Mouse (Mus musculus) yolk sac, embryonic 10.5 days (tissue): ENCODE measurements around the gene Ryr1.
"Not testable (repeated sequence)": the region's sequence is repeated elsewhere in the genome, so short reads cannot be mapped to it uniquely, and the experiment has no call there.

ENCODE experiments used
- DNase-seq: peaks from one replicate; pipeline ENCODE4 v3.0.0-alpha.2; 2017; ENCODE audit warnings: low spot score

Gene Ryr1

DNA sequence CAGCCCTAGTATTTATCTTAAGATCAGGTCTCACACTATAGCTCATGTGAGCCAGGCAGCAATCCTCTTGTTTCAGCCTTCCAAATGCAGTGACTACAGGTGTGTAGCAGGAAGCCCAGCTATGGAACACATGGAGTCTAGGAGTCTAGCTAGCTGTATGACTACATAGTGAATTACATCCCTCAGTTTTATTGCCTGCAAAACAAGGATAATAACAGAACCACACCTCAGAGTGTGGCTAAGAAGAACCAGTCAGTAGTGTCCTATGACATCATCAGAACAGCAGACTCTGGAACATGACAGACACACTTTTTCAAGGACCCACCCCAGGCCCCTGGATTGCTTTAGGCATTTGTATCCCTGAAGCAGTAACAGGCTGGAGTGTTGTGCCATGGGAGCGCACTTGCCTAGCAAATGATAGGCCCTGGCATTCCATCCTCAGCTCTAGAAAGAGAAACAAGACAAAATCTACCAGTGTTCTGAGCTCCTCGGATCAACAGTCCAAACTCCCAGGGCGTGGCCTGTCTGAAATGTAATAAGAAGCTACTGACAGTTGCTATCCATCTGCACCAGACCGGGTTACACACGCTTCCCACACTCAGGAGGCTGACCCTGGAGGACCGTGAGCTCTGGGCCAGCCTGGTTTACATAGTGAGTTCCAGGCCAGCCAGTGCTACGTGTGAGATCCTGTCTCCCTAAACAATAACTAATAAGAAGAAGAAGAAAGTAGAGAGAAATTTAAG lies 21.8 kb upstream of the Ryr1 start:
- DNase-seq: no peak

DNA sequence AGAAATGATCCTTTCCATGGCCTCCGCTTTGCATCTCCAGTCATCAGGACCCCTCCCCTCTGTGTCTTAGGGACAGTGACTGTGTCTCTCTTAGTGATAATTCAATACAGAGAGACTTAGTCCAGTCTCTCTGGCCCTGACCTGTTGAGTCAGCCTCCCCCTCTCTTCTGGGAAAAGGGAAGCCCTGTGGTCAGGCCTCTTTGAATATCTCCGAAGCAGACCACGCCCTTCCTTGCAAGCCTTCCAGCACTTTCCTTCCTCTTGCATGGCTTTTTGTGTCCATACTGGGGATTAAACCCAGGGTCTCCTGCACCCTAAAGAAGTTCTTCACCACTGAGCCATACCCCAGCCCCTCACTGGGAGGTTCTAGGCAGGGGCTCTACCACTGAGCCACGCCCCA lies 19.0 kb upstream of the Ryr1 start:
- DNase-seq: no peak

DNA sequence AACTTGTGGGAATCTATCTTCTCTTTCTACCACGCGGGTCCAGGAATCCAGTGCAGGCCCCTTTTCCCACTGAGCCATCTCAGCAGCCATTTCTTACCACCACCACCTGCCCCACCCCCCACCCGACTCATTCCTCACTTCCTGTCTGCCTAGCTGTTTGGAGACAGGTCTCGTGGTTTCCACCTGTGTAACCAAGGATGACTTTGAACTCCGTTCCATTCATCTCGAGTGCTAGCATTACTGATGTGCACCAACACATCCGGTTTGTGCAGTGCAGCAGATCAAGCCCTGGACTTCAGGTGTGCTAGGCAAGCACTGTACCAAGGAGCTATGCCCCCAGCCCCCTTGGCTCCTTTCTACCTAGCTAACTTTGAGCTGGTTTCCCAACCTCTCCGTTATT lies 16.4 kb upstream of the Ryr1 start:
- DNase-seq: no peak

DNA sequence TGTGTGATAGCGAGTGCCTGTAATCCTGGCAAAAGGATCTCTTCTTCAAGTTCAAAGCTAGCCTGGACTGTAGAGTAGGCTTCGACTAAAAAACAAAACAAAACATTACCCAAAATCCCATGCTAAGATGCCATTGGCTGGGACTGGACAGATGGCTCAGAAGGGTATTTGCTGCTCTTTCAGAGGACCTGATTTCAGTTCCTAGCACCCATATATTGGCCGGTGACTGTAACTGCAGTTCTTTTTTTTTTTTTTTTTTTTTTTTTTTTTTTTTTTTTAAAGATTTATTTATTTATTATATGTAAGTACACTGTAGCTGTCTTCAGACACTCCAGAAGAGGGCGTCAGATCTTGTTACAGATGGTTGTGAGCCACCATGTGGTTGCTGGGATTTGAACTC lies 14.3 kb upstream of the Ryr1 start:
- DNase-seq: not testable (repeated sequence)

DNA sequence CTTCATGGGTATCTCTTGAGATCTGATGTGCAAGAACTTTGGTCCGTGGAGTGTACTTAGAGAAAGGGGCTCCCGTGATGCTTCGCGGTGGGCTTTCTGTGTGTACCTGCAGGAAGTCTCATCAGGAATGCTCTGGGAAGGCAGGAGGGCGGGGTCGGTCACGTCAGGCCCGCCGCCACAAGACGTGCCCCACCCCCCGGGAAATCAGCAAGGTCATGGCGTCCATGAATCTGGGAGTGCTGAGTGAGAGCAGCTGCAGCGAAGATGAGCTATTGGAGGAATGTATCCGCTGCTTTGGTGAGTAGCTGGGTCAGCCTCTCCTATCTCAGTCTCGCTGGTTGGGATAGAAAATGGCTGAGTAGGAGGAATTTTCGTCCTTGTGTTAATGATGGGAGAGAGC lies 12.4 kb upstream of the Ryr1 start:
- peak; percentile 43 for DNase-seq

DNA sequence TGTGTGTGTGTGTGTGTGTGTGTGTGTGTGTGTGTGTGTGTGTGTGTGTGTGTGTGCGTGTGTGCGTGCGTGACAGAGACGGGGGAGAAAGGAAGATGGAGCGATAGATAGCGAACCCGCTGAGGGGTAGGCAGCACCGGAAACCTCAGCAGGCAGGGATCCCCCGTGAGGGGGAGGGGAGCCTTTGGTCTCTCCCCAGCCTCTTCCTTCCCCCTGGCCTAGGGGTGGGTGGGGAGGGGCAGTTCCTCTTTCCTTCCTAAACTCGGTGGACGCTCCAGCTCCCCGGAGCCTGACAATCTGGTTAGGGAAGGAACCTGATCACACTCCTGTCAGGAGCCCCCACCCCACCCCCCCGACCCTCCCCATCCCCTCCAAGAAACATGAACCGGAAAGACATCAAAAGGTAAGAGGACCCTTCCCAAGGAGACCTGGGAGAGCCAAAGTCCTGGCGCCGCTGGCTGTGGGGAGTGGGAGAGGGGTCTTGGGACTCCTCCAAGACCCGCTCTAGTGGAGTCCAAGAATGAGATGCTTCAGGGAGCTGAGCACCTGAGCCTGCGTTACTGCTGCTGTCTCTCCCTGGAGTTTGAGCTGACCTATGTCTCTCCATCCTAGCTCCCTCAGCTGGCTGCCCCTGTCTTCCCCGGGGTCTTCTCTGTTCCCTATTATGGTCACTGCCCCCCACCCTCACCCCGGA lies 9.9 kb upstream of the Ryr1 start, which contains the start of gene Rasgrp4:
Gene Rasgrp4 (plus strand): TSS at position 159 of the 694 bp plus-strand sequence.
- DNase-seq: no peak

DNA sequence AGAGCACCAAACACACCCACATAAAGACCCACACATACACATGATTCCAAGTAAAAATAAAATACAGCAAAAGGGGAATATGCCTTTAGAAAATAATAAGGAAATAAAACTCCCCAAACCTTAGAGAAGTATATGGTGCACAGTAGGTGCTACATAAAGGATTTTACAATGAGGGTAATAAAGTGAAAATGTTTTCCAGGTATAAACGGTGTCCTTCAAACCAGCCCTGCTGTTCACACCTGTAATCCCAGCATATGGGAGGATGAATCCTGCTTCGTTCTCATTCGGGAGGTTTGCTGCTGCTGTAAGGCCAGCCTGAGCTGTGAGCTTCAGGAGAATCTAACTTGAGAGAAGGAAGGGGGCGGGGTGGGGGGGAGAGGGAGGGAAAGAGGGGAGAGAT lies 9.3 kb upstream of the Ryr1 start:
- DNase-seq: no peak

DNA sequence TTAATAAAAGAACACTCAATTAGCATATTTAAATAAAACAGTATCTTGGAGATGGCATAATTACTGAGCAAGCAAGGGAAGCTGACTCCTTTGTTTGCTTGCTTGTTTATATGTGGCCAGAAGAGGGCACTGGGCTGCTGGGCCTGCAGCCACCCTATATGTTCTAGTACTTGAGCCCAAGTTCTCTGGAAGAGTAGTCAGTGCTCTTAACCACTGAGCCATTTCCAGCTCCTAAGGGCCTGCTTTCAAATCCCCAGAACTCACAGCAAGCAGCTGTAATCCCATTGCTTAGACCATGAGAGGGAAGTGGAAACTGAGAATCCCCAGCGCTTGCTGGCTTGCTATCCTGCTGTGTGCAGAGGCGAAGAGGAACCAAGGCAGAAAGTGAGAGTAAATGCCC lies 3.7 kb upstream of the Ryr1 start:
- DNase-seq: no peak

DNA sequence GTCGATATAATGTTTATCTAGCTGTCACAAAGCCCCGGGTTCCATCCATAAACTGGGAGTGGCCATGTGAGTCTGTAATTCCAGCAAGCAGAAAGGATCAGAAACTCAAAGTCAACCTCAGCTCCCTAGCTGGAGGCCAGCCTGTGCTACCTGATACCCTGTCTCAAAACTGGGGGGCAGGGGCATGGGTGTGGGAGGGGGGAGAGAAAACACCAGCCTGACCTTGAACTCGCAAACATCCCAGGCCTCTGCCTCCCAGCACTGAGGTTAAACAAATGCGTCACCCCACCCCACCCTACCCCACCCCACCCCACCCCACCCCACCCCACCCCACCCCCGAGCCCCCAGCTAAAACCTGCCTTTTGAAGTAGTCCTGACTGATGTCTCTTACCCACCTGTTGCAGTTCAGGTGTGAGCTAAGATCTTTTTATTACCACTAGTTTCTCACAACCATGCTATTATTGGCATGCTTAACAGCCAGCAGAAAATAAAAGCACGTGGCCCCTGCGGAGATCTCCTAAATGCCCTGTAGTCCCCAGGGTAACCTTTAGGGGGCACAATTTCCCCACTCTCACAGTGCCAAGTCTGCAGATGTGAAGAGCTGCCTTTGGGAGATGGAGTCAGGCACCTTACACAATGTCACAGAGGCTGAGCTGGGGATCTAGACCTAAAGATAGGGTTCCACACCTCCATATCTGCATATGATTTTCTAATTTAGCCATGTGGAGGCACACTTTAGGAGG lies 1.4 kb upstream of the Ryr1 start:
- DNase-seq: peak; percentile 25

DNA sequence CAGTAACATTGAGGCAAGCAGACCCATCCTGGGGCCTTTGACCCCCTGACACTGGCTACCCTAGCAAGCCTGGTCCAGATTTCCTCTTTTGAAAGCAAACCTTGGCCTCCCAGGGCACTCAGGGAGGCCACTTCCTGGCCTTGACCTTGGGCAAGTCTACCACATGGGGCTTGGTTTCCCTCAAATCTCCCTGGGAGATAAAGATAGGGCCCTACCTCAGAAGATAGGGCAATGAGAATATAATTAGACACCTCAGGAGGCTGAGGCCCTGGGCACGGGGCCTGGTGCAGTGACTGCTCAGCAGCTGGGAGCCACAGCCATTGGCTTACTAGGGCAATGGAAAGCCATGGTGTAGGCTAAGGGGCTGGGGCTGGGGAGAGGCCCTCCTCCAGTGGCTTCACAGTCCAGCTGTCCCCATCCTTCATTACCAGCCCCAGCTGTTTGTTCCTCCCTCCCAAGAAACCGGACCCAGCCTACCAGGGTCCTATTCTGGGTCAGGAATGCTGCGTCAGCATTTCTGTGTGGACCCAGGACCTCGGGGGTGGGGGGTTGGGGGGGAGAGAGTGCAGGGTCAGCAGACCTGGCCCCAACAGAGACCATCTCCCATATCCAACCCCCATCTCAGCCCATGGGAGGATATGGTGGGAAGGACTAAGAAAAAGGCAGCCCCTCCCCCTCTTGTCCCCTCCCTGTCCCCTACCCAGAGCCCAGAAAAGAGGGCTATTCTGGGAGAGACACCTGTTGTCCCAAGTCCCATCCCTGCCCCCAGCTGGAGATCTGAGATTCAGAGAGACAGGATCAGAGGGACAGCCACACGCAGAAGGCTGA lies 1.2 kb downstream of the Ryr1 start:
- DNase-seq: no peak

DNA sequence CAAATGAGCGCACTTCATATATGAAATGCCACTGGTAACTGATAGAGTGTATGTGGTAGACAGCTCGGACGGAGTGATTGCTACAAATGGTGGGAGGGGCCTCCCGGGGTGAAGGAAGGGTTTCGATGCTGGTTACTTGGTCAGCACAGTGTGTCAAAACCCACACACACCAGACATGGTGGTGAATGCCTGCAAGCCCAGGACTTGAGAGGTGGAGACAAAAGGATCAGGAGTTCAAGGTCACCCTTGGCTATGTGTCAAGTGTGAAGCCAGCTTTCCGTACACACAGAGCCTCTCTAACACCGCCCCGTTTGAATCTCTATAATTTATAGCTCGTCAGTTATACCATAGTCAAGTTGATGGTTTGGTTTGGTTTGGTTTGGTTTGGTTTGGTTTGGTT lies 2.2 kb downstream of the Ryr1 start:
- no peak for DNase-seq

DNA sequence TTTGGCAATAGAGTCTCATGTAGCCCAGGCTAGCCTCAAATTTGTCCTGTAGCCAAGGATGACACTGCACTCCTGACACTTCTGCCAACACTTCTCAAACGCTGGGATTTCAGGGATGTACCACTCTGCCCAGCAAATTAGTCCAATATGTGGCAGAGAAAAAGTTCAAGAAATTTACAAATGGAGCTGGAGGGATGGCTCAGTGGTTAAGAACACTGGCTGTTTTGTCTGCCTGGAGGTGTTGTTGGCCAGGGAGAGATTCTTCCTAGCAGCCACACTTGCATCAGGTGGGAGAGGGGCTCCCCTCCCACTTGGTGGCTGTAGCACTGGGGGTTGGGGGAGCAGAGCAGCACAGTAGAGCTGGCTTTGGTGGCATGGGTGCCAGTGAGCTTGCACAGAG lies 5.5 kb downstream of the Ryr1 start:
- DNase-seq: no peak

DNA sequence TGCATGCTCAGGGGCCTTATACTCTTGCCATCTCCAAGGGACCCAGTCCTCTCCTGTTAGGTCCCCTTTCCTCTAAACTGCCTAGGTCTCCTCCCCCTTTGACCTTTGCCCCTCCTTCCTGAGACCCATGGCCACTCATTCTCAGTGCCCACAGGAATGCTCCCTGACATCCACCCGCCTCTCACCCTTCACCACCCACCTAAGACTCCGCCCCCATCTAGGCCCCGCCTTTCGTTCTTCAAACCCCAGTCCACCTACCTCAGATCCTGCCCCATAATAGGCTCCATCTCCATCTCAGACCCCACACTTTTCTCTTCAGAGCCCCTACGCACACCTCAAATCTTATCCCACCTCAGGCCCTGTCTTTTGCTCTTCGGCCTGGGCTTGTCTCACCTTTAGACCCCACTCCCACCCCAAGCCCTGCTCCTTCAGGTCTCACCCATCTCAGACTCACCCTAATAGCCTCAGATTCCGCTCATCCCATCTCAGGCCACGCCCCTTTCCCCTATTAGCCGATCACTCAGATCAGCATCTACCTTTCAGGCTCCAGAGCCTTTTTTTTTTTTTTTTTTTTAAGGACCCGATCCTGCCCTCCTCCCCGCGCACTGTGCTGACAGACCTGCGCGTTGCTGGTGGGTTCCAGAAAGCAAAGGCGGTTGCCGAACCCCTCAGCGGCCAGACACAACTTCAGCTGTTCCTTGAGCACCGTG lies 6.7 kb downstream of the Ryr1 start:
- no peak for DNase-seq

DNA sequence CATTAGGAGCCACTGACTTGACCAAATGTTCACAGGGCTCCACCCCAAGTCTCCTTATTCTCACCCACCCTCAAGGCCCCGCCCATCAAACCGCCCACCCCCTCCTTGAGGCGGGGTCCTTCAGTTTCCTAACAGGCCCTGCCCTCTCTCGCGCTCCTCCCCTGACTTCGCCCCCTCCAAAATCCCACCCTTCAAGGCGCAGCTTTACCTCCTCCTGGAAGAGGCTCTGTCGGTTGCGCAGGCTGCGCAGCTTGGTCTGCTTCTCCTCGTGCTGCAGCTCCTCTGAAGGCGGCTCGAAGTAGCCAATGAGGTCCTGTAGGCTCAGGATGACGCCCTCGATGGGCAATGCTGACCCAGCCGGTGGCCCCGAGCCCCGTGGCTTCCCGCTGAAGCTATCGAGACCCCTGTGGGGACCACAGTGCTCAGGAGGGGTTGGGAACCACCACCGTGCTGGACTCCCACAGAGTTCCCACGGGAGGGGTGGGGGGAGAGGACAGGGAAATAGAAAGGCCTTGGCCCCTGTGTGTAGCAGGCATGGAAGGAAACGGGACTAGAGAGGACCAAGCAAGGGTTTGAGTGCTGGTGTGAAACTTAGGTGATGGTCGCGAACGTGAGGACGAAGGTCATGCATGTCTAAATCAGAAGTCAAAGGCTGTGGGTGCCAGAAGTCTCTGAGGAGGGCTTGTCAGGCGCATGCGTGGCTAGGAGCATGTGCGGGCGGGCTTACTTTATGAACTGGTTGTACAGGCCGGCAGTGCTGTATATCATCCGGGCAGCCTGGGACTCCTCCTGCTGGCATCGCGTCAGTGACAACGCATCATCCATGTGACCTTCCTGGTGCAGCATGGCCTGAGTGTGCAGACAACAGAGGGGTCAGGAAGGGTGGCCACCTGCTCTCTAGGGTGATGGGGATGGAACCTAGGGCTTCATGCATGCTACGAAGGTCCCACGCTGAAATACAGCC lies 15.7 kb downstream of the Ryr1 start:
- DNase-seq: peak; percentile 17

DNA sequence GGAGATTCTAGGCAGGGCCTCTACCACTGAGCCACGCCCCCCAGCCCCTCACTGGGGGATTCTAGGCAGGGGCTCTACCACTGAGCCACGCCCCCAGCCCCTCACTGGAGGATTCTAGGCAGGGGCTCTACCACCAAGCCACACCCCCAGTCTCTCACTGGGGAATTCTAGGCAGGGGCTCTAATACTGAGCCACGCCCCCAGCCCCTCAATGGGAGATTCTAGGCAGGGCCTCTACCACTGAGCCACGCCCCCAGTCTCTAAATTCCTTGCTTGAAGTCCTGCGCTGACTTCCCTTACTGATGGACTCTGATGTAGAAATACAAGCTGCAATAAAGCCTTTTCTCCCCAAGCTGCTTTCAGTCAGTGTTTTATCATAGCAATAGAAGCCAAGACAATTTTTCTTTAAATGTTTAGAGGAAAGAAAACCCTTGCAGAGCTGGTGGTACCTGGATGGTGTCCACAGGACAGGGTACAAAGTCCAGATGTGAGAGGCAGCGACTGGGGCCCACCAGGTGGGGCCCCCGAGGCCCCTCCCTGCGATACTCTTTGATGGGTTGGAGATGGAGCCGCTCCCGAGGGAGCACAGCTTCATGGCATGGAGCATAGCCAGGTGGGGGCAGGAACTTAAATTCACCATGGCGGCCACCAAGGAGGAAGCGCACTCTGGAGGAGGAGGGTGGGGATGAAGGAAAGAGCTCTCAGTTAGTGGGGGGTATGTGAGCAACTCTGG lies 23.5 kb downstream of the Ryr1 start:
- DNase-seq: no peak

DNA sequence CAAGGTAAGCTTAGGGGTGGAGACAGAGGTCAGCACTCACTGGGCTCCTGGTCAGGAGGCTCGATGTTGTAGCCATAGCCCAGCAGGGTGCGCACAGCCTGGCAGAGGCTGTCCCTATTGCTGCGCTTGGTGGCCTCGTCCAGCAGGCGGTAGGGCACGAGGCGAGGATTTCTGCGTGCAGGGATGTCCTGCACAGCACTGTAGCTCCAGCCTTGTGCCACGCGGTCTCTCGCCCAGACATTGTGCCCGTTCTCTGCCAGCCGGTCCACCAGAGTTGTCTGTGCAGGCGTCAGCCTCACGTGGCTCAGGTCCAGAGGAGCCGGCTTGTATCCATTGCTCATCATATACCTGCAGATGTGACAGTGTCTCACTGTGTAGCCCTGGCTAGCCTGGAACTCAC lies 27.8 kb downstream of the Ryr1 start:
- DNase-seq: no peak

DNA sequence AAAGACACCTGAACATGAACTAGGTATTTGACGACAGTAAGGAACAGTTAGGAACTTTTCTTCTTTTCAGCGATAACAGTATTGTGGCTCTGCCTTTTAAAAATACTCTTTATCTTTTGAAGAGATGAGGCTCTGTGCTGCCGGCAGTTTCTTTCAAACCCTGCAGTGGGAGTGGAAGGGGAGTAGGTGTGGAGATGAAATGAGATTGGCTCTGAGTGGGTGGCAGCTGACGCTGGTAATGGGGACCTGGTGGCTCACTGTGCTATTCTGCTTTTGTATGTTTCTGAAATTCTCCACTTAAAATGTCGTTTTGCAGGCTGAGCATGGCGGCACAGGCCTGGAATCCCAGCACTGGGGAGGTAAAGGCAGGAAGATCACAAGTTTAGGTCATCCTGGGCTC lies 36.2 kb downstream of the Ryr1 start:
- DNase-seq: no peak

DNA sequence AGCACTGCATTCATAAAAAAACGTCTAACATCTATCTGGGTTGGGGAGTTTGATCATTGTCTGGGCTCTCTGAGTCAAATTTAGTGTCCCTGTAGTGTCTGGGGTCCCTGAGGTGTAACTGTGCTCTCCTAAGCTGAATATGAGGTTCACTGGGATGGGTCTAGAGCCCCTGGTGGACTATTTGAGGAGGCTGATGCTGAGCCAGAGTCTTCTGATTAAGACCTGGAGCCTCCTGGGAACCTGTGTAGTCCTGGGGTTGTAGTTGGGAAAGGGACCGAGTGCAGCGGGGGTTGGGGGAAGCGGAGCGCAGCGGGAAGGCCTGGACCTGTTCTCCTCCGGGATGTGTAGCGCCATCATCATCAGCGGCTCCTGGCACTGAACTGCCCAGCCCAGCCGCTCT lies 38.1 kb downstream of the Ryr1 start:
- no peak for DNase-seq

DNA sequence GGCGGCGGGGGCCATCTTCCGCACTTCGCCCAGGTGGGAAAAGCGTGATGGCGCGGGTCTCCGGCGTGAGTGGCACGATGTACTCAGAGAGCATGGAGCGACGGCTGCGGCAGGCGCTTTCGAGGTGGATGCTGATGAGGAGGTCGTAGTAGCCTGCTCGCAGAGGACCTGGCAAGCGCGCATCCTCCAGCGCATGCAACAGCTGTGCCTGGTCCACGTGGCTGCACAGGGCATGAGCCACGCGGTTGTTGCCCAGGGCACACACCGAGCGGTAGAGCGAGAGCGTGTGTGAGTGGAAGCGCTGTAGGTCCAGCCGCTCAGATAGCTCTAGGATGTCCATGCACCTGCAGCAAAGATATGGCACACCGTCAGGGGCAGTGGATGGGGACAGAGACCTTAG lies 39.0 kb downstream of the Ryr1 start:
- DNase-seq: no peak

DNA sequence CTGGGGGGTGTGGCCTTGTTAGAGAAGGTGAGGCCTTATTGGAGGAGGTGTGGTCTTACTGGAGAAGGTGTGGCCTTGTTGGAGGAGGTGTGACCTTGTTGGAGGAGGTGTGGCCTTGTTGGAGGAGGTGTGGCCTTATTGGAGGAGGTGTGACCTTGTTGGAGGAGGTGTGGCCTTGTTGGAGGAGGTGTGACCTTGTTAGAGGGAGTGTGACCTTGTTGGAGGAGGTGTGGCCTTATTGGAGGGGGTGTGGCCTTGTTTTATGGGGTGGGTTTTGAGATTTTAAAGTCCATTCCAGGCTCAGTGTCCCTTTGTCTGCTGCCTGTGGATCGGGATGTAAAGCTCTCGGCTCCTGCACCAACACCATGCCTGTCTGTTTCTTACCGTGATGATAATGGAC lies 40.6 kb downstream of the Ryr1 start:
- no peak for DNase-seq
